Mouse (Mus musculus) CH12.LX (cell line): ENCODE measurements at regions not wholly inside any gene's neighbourhood (a gene's known extent, or its start where the extent isn't known, plus 50 kb on each side); places are given as distances from the start of the nearest gene placed in this dataset.

Source experiments
- DNase-seq: peaks from one replicate; pipeline ENCODE4 v3.0.0-alpha.2; 2013; ENCODE audit errors: extremely low read depth
- H3K27ac ChIP-seq: 2 replicates; pipeline ENCODE4 v1.5.1; 2012; ENCODE audit warnings: low read depth, mild to moderate bottlenecking, control low read depth, moderate library complexity; ENCODE audit not compliant: insufficient read depth
- H3K27me3 ChIP-seq: replicated peaks from 2 replicates; pipeline ENCODE3; 2012; ENCODE audit warnings: inconsistent platforms
- H3K36me3 ChIP-seq, 2 experiments: replicated peaks in 1 of 2; 2 replicates each; pipeline versions ENCODE3 to v1.6.1; 2012; ENCODE audit warnings: inconsistent platforms in 1 of 2, low read length in 1 of 2, mild to moderate bottlenecking in 1 of 2, mixed read lengths in 1 of 2, moderate library complexity in 1 of 2; ENCODE audit not compliant: control insufficient read depth in 1 of 2, insufficient read depth in 1 of 2
- H3K4me1 ChIP-seq, 2 experiments: 2 replicates each; pipeline ENCODE4 v1.6.1; 2012; ENCODE audit warnings: inconsistent platforms in 1 of 2, moderate library complexity in 1 of 2; ENCODE audit not compliant: insufficient read depth in 2 of 2, control insufficient read depth in 1 of 2
- H3K4me2 ChIP-seq: 2 replicates; pipeline ENCODE4 v1.6.1; 2012; ENCODE audit warnings: low read depth, mild to moderate bottlenecking, control low read depth; ENCODE audit not compliant: poor library complexity, insufficient read depth, severe bottlenecking
- H3K4me3 ChIP-seq, 3 experiments: fragments of 150-350 bp in 1 of 3; sonication (generic) in 1 of 3; replicated peaks in 1 of 3; 2 replicates each; pipeline versions ENCODE3 to v1.5.1; 2011 to 2012; ENCODE audit warnings: low read depth in 2 of 3, low read length in 2 of 3, mild to moderate bottlenecking in 2 of 3, moderate library complexity in 2 of 3, control low read depth in 1 of 3, improper control_type of control experiment in 1 of 3, inconsistent platforms in 1 of 3, mixed read lengths in 1 of 3; ENCODE audit not compliant: poor library complexity in 1 of 3
- H3K79me2 ChIP-seq: replicated peaks from 2 replicates; pipeline ENCODE4 v1.6.1; 2012; ENCODE audit warnings: mild to moderate bottlenecking, moderate library complexity; ENCODE audit not compliant: control insufficient read depth, poor library complexity, insufficient read depth, severe bottlenecking; ENCODE audit errors: extremely low read depth
- H3K9ac ChIP-seq: 2 replicates; pipeline ENCODE4 v1.6.1; 2012; ENCODE audit warnings: low read depth, mild to moderate bottlenecking, control low read depth, moderate library complexity; ENCODE audit not compliant: insufficient read depth
- H3K9me3 ChIP-seq: replicated peaks from 2 replicates; pipeline ENCODE3; 2012; ENCODE audit warnings: low read length, inconsistent platforms, mixed read lengths
- CHD1 ChIP-seq: IDR thresholded peaks from 2 replicates; pipeline ENCODE4 v1.6.1; 2012; ENCODE audit warnings: low read depth, low read length, improper control_type of control experiment, inconsistent platforms
- CHD2 ChIP-seq: IDR thresholded peaks from 2 replicates; pipeline ENCODE4 v1.6.1; 2011; ENCODE audit warnings: low read length, improper control_type of control experiment
- E2F4 ChIP-seq: IDR thresholded peaks from 2 replicates; pipeline ENCODE4 v1.6.1; 2011; ENCODE audit warnings: low read depth, low read length, improper control_type of control experiment; ENCODE audit not compliant: insufficient replicate concordance
- ELF1 ChIP-seq: IDR thresholded peaks from 2 replicates; pipeline ENCODE4 v1.6.1; 2014; ENCODE audit warnings: low read depth, mild to moderate bottlenecking, inconsistent platforms, low read length, improper control_type of control experiment
- EP300 ChIP-seq: IDR thresholded peaks from 2 replicates; pipeline ENCODE4 v1.6.1; 2011; ENCODE audit warnings: low read length, improper control_type of control experiment
- JUN ChIP-seq: IDR thresholded peaks from 2 replicates; pipeline ENCODE4 v1.6.1; 2011; ENCODE audit warnings: low read depth, mild to moderate bottlenecking, low read length, improper control_type of control experiment, moderate library complexity; ENCODE audit not compliant: insufficient read depth
- MEF2A ChIP-seq: IDR thresholded peaks from 2 replicates; pipeline ENCODE4 v1.6.1; 2014; ENCODE audit warnings: low read depth, mild to moderate bottlenecking, inconsistent platforms, low read length, improper control_type of control experiment, borderline replicate concordance
- NELFE ChIP-seq: IDR thresholded peaks from 2 replicates; pipeline ENCODE4 v1.6.1; 2011; ENCODE audit warnings: low read depth, low read length, improper control_type of control experiment
- PAX5 ChIP-seq: IDR thresholded peaks from 2 replicates; pipeline ENCODE4 v1.6.1; 2012; ENCODE audit warnings: low read length, inconsistent platforms, mixed read lengths
- POLR2AphosphoS2 ChIP-seq: IDR thresholded peaks from 2 replicates; pipeline ENCODE4 v1.6.1; 2011; ENCODE audit warnings: low read depth, low read length, improper control_type of control experiment
- RAD21 ChIP-seq: IDR thresholded peaks from 2 replicates; pipeline ENCODE4 v1.6.1; 2011; ENCODE audit warnings: low read depth, mild to moderate bottlenecking, low read length, improper control_type of control experiment, moderate library complexity
- RCOR1 ChIP-seq: conservative IDR thresholded peaks from 2 replicates; pipeline ENCODE4 v1.6.1; 2012; ENCODE audit warnings: low read depth, mild to moderate bottlenecking, inconsistent platforms, low read length, improper control_type of control experiment
- SIN3A ChIP-seq: IDR thresholded peaks from 2 replicates; pipeline ENCODE4 v1.6.1; 2012; ENCODE audit warnings: low read length, improper control_type of control experiment, inconsistent platforms
- SMC3 ChIP-seq: IDR thresholded peaks from 2 replicates; pipeline ENCODE4 v1.6.1; 2011; ENCODE audit warnings: low read depth, low read length, improper control_type of control experiment
- TBP ChIP-seq: conservative IDR thresholded peaks from 2 replicates; pipeline ENCODE4 v1.6.1; 2011; ENCODE audit warnings: low read depth, low read length, improper control_type of control experiment
- UBTF ChIP-seq: IDR thresholded peaks from 2 replicates; pipeline ENCODE4 v1.6.1; 2012; ENCODE audit warnings: low read depth, mild to moderate bottlenecking, inconsistent platforms, low read length, improper control_type of control experiment, moderate library complexity
- dilution Hi-C: fragments of 300-500 bp; cut with MboI; formaldehyde crosslinking; loops from 2 replicates; pipeline ENCODE4 v1.14.3; 2020; ENCODE audit warnings: low sequenced_read_pairs; ENCODE audit not compliant: extremely low pct_unique_long_range_greater_than_20kb, extremely low pct_ligation_motif_present
- in situ Hi-C: fragments of 300-500 bp; cut with MboI; formaldehyde crosslinking; loops from 3 replicates; pipeline ENCODE4 v1.14.3; 2019; ENCODE audit warnings: low sequenced_read_pairs, low pct_ligation_motif_present, low pct_unique_long_range_greater_than_20kb, mixed read lengths

- H3K79me2 ChIP-seq = no peaks in the 10 kb centered on the region
- H3K9ac ChIP-seq = no peak overlapping the region
- H3K27me3 ChIP-seq = no peaks in the 10 kb centered on the region
- dilution Hi-C loops (no loop called here), in situ Hi-C loops (no loop called here)
- H3K4me1 ChIP-seq = no peaks in the 10 kb centered on the region
- no peak for DNase-seq
- TF ChIP-seq SMC3 = no peak
- TF ChIP-seq, all 38 proteins: peak for 0
- Histone ChIP-seq H3K27ac (no peak overlapping the region), H3K9me3 (no peaks in the 10 kb centered on the region), H3K4me2 (no peak overlapping the region), H3K4me3 (no peak overlapping the region), H3K36me3 (no peaks in the 10 kb centered on the region)
These were observed 565.9 kb downstream of the Plekhb2 start for GRCm38 (mm10) chr1:35415646-35416045.

GRCm38 (mm10) chr1:35428126-35428840 lies 578.5 kb downstream of the Plekhb2 start:
- dilution Hi-C loops = no loop called here
- H3K4me3 ChIP-seq = no peak overlapping the region
- TF ChIP-seq UBTF (no peak), CHD1 (no peak), PAX5 (no peak), NELFE (no peak), JUN (no peak), ELF1 (no peak), POLR2AphosphoS2 (no peak), EP300 (no peak), E2F4 (no peak), RCOR1 (no peak), SMC3 (no peak), MEF2A (no peak), CHD2 (no peak), TBP (no peak), SIN3A (no peak), RAD21 (no peak)
- TF ChIP-seq, all 38 proteins: peak for 0
- Histone ChIP-seq H3K4me1 (no peaks in the 10 kb centered on the region), H3K79me2 (no peaks in the 10 kb centered on the region), H3K27me3 (no peaks in the 10 kb centered on the region), H3K9me3 (no peaks in the 10 kb centered on the region), H3K36me3 (no peaks in the 10 kb centered on the region), H3K4me2 (no peak overlapping the region), H3K9ac (no peak overlapping the region), H3K27ac (no peak overlapping the region)
- in situ Hi-C loops = no loop called here
- no peak for DNase-seq
